Mouse (Mus musculus) ovary, postnatal 14 days (tissue): Measurements from ENCODE around the gene Hcst.

ENCODE experiments used
- DNase-seq: peaks from one replicate; pipeline ENCODE4 v3.0.0; 2022; ENCODE audit warnings: low spot score

Gene Hcst

GRCm38 (mm10) chr7:30419561-30420499 lies at the start of gene Hcst:
Gene Hcst, minus strand, starts transcription at chr7:30419854.
- DNase-seq: no peak

DNA sequence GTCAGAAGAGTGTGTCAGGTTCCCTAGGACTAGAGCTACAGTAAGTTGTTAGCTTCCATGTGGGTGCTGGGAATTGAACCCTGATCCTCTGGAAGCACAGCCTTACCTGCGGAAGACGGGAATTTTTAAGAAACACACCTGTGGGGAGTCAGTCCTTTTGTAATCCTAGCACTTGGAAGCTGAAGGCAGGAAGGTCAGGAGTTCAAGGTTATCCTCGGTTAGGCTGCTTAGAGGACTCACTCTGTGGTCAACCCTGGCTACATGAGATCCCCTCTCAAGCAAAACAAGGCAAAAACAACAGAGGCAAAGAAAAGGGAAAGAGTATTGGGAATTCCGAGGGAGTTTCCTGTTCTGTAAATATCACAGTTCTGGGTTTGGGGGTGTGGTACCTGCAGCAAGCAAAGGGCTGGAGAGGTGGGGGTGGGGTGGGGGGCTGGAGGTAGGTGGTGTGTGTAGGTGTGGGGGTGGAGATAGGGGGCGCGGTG lies 45.2 kb upstream of the Hcst start:
- DNase-seq: no peak

GRCm38 (mm10) chr7:30463996-30464395 lies 44.3 kb upstream of the Hcst start:
- no peak for DNase-seq

DNA sequence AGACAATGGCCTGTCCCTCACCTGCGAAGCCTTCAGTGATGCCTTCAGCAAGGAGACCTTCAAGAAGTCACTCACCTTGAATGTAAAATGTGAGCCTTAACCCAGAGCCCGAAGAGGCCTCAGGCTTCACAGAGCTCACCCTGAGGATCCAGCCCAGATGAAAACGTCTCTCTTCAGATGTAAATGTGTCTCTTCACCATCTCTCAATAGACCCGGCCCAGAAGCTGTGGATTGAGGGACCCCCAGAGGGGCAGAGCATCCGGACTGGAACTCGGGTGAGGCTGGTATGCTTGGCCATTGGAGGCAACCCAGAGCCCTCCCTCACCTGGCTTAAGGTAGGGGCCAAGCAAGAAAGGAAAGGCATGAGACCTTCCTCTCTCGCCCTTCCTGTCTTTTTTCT lies 43.9 kb upstream of the Hcst start:
- DNase-seq: no peak

GRCm38 (mm10) chr7:30459484-30459883 lies 39.8 kb upstream of the Hcst start:
- no peak for DNase-seq

GRCm38 (mm10) chr7:30457629-30458330 lies 38.1 kb upstream of the Hcst start, which contains the start of the genes Kirrel2 and Nphs1:
Gene Kirrel2, minus strand, starts transcription at chr7:30457690.
Gene Nphs1, plus strand, starts transcription at chr7:30458315.
- no peak for DNase-seq

DNA sequence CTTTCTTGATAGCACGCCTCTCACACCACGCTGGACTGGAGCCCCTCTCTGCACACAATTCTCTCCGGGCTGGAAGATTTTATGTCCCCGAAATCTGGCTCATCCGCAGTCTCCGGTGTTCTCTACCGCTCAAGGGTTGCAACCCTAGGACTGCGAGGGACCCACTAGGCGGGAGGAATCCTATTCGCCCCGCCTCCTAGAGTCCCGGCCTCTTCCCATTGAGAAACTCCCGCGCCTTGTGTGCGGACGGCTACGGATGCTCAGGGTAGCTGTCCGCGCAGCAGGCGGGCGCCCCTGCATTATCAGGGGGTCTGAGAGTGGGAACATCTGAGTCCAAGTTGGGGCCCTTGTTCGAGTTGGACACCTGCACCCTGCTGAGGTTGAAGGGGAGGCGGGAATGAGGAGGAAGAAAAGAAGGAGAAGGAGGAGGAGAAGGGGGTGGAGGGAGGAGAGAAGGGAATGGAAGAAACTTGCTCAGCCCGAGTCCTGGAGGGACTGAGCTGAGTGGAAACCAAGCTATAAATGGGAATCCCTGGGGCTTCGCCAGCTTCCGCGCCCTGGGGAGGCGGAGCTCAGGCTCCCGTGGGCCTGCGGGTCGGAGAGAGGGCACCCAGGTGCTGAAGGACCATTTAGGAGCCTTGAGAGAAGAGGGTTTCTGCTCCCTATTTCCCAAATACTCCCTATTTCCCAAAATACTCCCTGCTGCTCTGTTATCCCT lies 37.4 kb upstream of the Hcst start:
- no peak for DNase-seq

DNA sequence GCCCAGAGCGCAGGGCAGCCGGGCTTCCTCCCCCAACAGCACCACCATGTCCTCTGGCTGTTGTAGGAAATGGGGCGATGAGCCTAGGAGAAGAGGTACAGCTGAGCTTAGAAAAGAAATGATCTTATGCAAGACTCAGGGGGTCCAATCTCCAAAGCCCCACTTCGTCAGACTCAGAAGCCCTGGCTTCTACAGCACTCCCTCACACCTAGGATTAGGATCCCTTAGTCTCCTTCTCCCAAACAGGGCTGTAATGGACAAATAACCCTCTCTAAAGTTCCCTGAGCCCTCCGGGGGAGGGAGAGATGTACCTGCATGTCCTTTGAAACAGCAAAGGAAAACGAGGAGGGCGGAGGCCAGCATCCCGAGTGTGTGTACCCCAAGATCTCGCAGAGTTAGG lies 36.8 kb upstream of the Hcst start:
- DNase-seq: no peak

DNA sequence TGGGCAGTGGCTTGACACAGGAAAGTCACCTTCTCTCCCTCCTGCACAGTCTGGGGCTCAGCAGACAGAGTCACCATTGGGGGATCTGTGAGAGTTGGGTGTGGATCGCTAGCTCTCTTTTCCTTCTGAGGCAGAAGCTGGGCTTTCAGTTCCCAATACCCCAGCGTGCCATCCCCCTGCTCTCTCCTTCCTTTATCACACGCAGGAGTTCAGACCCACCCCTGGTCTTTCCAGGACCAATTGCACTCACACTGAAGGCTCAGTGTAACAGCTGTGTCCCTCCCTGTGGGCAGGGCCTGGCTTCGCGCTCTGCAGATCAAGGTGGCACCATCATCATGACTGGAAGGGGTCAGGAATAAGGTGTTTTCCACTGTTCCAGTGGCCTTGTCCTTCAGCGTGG lies 34.6 kb upstream of the Hcst start:
- DNase-seq: no peak

DNA sequence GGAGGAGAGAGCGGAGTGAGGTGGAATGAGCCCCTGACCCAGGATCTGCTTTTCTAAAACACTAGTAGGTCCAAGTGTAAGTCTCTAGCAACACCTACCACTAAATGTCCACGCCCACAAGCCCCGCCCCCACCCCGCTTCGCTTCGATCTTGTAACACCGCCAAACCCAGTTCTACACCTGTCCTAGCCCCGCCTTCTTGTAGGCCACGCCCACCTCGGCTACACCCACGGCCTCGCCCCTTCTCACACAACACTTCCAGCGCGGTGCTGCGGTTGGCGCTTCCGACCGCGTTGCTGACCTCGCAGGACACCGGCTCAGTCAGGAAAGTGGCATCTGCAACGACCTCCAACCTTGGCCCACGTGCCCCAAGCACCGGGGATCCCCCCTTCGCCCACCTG lies 34.1 kb upstream of the Hcst start:
- no peak for DNase-seq

- DNase-seq: no peak
Observed at GRCm38 (mm10) chr7:30453327-30453726, 33.7 kb upstream of the Hcst start.

DNA sequence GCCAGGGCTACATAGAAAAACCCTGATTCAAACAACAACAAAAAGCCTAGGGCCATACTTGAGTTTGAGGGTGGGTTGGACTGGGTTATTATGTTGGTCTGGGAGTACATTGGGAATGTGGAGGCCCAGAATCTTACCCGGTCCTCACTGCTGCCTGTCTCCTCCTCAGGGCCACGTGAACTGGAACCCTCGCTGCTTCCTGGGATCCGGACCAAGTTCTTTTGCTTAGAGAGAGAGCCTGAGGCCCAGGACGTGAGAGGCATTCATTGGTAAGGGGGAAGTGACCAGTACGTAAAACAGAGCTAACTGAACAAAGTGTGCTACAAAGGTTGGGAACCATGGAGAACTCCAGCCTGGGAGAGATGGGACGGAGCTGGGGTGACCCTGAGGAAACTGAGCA lies 30.6 kb upstream of the Hcst start:
- no peak for DNase-seq

- DNase-seq: peak; percentile 22
Observed at GRCm38 (mm10) chr7:30444971-30445751, 25.5 kb upstream of the Hcst start, which contains the start of gene Aplp1. Gene Aplp1, minus strand, starts transcription at chr7:30445535.

- no peak for DNase-seq
Observed at GRCm38 (mm10) chr7:30444154-30444970, 24.7 kb upstream of the Hcst start.

- no peak for DNase-seq
Observed at GRCm38 (mm10) chr7:30443696-30444095, 24.0 kb upstream of the Hcst start.

GRCm38 (mm10) chr7:30440697-30441096 lies 21.0 kb upstream of the Hcst start:
- DNase-seq: no peak

DNA sequence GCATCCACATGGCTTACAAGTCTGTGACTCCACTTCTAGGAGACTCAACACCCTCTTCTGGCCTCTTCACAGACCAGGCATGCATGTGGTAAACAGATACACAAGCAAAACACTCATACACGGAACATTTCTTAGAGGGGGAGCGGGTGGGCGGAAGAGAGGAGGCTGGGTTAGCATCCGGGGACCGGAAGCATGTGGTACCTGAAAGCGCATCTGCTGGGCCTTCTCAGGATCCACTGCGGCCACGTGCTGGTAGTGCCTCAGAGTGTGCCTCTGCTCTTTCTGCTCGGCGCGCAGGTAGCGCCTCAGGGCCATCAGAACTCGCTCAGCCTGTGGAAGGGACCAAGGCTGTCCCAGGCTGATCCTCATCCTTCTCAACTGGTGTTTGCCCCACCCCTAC lies 20.1 kb upstream of the Hcst start:
- DNase-seq: no peak

- DNase-seq: no peak
Observed at GRCm38 (mm10) chr7:30436879-30437278, 17.2 kb upstream of the Hcst start.

GRCm38 (mm10) chr7:30435156-30435555 lies 15.5 kb upstream of the Hcst start:
- no peak for DNase-seq

DNA sequence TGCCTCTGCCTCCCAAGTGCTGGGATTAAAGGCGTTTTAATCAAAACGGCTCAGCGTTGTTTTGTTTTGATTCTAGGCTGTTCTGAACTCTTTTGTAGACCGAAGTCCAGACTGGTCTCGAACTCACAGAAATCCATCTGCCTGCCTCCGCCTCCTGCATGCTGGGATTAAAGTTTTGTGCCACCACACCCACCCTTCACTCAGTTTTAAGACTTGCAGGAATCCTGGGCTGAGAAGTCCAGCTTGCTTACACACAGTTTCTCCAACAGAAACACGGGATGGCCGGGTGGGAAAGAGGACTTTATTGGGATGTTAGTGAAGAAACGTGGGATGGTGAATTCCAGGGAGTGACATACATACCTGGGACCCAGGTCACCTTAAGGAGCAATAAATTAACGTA lies 15.0 kb upstream of the Hcst start:
- no peak for DNase-seq

DNA sequence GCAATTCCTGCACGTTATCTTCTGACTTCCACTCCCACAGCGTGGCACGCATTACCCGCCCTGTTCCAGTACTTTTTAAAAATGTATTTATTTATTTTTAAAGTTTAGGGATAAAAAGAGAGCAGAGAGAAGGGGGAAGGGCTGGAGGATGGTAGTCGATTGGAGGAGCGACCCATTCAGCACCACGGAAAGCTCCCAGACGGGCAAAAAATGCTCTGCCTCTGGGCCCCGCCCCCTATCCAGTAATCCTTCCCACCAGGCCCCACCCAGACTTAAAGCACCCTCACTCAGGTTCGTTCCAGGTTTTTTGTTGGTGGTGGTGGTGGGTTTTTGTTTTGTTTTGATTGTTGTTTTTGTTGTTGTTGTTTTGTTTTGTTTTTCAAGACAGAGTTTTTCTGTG lies 14.6 kb upstream of the Hcst start:
- DNase-seq: peak; percentile 58
